Mouse (Mus musculus) urinary bladder, postnatal 25 days (tissue): ENCODE measurements around the gene Fignl1.

Source experiments
- DNase-seq: peaks from one replicate; pipeline ENCODE4 v3.0.0; 2022; ENCODE audit warnings: low spot score

Fignl1 gene

DNA sequence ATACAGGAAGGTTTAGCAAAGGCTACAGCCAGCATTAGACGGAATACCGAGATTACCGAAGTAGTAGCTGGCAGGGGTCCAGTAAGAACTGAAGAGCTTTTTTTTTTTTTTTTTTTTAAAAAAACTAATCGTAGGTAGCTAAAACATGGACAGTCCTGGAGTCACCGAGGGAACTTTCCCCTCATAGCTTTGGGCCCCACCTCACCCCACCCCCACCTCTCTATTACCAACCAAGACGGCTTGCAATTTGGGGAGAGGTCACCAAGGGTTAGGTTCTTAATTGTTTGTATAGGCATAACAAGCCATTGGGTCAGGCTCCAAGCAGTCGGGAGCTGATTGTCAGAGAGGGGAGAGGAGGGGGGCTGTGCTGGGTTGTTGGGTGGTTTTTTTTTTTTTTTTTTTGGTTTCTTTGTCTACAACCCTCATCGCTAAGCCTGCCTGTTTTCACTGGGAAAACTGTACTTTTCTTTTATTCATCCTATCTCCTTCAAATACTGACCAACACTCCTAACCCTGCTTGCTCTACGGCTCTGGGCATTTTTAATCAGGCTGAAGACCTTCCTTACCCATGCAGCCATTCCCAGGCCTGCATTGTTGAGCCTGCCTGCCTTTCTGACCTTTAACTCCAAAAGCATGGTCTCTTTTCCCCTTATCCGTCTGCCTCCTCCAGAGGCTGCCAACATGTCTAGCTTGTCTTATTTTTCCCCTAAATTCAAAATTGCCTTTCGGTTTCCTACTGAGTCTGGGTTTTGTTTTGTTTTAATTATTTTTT is 828 bp upstream of the Fignl1 start:
- DNase-seq, result no peak

DNA sequence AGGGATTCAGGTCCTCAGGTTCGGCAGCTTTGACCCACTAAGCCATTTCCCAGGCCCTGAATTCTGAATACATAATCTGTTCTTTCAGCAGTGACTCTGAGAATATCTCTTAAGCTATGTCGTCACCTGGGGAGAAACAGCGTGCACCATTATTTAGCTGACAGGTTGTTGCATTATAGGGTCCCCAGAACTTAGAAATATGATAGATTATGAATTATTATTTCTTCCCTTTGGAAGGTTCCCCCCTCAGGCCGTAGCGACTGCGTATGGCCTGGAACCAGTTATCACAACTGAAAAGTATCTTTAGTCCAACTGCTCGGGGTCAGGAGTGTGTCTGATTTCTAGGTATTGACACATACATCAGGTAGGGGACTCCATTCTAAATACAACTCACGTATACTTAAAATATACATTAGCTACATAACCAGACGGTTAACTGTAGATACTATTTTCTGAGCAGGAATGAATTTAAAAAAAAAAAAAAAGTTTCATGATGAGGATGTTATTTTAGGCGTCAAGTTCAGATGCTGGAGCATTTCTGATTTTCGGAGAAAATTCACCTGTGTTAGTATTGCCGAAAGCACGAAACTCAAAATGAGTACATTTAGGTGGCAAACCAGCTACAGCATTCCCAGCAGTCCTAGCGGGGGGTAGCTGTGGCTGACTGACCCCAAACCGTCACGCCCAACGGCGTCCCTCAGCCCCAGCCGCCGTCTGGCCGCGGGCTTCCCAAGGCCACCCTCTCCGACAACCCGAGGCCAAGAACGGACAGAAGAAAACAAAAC is 535 bp downstream of the Fignl1 start:
- no peak for DNase-seq

DNA sequence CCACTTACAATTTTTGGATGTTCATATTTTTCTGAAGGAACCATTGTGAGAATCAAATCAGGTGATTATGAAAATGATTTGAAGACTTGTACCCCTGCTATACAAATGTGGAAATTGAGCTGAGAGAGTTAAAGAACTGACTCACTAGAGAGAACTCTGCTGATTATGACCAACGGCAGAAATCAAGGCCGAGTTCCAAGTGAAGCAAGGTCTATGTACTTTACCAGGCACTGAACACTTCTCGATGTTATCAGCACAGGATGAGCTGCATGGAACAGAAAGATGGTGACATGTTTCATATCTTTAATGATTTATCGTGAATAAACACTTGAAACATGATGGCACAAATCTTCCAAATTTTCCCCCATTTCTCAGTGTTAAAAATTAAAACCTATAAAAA is 2.8 kb downstream of the Fignl1 start:
- no peak for DNase-seq

DNA sequence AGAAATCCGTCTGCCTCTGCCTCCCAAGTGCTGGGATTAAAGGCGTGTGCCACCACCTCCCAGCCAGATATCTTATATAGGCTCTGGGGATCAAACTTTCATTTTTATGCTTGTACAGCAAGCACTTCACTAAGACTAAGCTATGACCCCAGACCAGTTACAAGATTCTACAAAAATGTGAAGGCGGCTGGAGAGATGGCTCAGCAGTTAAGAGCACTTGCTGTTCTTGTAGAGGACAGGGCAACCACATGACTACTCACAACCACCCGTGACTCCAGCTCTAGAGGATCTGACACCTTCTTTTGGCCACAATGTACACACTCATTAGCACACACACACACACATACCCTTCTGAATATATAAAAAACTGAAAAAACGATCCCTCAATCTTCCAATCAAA is 4.3 kb downstream of the Fignl1 start:
- DNase-seq, result no peak

GRCm38 (mm10) chr11:11801067-11801466 is 7.7 kb downstream of the Fignl1 start:
- DNase-seq, result no peak

- DNase-seq, result no peak
Measured at GRCm38 (mm10) chr11:11800304-11800703, 8.5 kb downstream of the Fignl1 start.

DNA sequence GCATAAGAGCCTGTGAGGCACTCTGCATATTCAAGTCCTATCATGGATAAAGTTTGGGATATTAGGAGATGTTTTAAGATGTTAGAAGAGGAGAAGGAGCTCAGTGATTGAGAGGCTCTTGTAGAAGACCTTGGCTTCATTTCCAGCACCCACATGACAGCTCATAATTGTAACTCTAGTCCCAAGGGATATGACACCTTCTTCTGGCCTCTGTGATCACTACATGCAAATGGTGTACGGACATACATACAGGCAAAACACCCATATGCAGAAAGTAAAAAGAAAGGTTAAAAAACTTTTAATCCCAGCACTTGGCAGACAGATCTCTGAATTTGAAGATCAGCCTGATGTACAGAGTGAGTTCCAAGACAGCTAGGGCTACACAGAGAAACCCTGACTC is 10.1 kb downstream of the Fignl1 start:
- DNase-seq, result no peak

DNA sequence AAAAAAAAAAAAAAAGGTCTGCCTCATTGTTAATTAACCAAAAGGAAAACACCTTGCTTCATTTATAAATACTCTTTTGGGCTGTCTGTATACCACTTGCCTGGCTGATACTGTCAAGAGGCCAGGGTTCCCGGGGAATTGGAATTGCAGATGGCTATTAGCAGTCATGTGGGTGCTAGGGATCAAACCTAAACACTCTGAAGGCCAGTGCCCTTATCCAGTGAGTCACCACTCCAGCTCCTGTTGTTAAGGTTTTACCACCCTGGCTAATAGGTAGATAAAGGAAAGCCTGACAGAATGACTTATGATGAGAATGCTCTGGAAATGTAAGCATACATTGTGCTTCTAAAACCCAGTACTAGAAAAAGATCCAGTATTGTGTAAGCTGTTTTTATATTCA is 14.1 kb downstream of the Fignl1 start:
- DNase-seq, result no peak

GRCm38 (mm10) chr11:11788521-11788974 is 20.2 kb downstream of the Fignl1 start:
- DNase-seq, result peak; percentile 76

- no peak for DNase-seq
Measured at GRCm38 (mm10) chr11:11785457-11785856, 23.3 kb downstream of the Fignl1 start.

GRCm38 (mm10) chr11:11781728-11782127 is 27.0 kb downstream of the Fignl1 start:
- no peak for DNase-seq

DNA sequence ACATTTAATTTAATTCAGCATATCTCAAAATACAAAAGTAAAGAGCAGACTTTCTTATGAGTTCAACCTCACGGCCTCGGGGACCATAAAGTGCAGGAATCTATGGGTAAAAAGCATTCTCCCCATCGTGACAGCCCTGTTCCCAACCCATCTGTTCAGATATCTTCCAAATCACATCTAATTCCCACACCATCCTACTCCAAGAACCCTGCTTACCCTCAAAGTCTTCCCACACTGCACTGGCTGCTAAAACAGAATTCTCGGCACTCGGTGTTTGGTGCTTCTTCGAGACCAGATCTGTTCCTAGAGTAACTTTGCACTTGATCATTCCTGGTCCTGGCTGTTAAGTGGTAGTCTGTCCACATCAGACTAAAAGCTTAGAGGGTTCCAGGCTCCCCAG is 30.4 kb downstream of the Fignl1 start:
- no peak for DNase-seq

DNA sequence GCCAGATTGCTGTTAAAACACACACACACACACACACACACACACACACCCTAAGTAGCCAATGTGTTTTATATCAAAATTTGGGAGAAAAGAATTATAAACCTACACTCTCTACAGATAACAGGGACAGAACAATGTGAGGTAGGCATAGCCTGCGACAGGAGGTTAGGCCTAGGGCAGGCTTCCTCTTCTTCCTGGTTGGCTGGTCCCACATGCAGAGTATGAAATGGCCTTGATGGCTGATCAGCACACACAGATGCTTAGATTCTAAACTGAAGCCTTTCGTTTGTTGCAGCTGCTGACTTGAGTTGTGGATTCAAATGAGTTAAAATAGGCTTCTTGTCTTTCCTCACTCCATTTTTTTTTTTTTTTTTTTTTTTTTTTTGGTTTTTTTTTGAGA is 31.0 kb downstream of the Fignl1 start:
- DNase-seq, result no peak

DNA sequence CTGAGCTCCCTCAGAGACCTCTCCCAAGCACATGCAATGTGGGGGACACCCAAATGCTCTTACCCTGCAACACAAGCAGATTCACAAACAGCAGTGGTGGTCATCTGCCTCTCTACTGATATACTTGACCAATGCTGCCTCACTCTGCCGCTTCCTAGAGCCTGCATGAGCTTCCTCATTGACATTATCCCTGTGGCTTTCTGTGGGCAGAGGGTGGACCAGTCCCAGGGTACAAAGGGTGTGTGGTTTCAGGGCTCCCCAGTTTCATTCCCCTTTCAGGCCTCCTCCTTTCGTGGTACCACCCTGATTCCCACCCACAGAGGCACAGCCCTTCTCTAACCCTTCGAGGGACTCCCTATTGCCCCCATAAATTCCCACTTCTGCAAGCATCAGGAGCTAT is 31.5 kb downstream of the Fignl1 start:
- no peak for DNase-seq

- DNase-seq, result no peak
Measured at GRCm38 (mm10) chr11:11776822-11777174, 32.0 kb downstream of the Fignl1 start.

DNA sequence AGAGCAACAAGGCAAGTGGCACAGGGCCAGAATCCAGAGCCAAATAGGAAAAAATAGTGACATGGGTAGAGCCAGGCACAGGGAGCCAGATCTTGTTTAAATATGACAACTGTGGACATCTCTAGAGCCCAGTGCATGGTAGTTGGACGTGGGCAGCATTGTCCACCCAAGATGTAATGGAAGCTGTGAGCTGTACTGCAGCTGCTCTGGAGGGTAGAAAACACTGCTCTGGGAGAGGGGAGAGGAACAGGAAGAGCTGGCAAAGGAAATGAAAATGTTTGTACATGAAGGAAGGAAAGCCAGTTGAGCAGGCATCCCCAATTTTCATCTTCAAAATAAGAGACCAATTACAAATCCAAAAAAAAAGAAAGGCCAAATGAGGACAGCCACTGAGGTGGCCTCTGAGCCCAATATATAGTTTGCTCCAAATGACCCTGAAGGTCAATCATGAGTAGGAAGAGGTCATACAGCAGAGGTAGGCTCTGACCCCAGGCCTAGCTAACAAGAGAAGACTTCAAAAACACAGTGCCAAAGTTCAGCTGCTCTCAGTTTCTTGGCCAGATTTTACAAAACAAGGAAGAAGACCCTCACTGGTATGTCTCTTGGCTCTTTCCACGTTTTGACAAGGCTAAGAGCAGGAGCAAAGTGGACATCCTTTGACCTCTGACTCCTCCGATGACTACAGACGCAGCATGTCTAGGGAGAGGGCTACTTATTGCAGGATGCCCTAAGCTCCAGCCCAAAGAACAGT is 32.5 kb downstream of the Fignl1 start:
- no peak for DNase-seq

DNA sequence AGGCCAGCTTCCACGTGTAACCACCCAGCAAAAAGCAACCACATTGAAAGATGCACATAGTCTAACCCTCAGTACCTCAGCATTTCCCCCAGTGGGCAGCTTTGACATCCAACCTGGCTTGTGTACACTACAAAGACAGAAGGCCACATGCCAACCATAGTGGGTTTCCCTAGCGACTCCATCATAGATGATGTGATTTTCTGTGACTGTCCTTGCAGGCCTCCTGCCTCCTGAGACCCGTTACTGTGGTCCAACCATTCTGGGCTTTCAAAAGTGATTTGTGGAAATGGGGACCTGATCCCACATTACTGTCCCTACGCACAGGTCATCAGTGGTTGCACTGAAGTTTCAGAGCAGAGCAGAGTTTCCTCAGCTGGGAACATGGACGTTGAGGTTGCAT is 33.9 kb downstream of the Fignl1 start:
- no peak for DNase-seq

DNA sequence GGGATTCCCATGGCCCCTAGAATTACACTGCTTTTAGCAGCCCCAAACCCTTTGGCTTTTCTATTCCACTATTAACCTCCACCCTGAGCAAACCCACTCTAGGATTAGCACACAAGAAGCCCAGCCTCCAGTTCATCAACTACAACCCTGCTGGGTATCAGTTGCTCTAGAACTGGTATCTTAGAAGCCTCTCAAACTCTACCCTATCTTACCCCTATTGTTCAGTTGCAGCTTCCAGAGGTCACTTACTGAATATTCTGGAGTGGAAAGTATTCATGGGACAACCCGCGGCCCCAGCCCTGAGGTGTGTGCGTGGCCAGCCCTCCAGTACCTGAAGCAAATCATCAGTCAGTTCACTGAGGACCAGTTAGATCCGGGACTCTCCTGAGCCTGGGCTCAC is 34.4 kb downstream of the Fignl1 start:
- no peak for DNase-seq

- no peak for DNase-seq
Measured at GRCm38 (mm10) chr11:11772196-11772595, 36.6 kb downstream of the Fignl1 start.

DNA sequence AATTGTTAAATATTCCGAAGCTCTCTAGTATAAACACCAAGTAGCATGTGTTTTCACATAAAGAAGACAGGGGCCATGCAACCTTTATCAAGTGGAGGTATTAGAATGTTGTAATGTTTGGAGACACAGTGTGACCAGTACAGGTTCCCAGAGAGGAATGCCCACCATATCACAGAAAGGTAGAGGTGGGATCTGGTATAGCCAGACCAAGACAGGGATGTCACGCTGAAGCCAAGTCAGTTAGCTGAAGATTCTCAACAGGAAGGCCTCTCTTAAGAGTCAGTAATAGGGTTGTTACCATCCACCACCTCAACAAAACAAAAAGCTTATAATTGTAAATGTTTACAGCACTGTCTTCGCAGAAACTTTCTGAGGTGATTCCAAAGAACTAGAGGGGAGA is 38.1 kb downstream of the Fignl1 start:
- DNase-seq, result no peak

GRCm38 (mm10) chr11:11769281-11769680 is 39.5 kb downstream of the Fignl1 start:
- DNase-seq, result no peak

DNA sequence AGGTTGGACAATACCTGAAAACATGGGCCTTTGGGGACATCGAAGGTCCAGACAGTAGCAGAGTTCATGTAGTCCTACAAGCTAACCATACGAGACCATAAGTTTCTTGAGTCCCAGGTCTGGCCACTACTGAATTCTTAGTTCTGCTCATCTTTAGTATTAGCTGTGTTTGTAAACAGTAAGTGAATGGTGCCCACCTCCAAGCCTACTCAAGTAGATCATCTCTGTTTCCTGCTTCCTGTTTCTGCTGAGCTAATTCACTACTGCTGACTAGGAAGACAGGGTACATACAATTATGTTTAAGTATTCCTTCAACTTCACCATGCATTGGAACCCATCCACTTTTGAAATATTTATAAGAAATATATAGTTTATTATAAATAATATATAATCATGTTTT is 40.7 kb downstream of the Fignl1 start:
- DNase-seq, result no peak

DNA sequence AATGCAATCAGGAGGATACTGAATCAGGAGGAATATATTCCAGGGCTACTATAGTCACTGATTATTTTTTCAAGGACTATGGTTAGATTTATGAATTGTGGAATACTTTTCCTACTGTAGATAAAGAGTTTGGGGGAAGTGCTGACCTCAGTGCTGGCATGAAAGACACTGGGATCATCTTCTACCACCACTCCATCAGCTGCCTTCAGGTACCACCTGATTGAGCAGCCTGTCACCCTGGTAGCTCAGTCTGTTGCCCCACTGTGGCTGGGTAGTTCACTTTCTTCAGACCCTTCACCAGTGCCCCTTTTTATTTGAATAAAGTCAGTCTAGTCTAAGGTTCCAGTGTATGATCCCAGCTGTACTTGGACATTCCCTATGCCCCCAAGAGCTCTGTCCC is 42.0 kb downstream of the Fignl1 start:
- DNase-seq, result no peak
